Mouse (Mus musculus) stomach, embryonic 14.5 days (tissue): ENCODE measurements at regions not wholly inside any gene's neighbourhood (a gene's known extent, or its start where the extent isn't known, plus 50 kb on each side); places are given as distances from the start of the nearest gene placed in this dataset.

Experiments
- ATAC-seq: fragments of 200-750 bp; cut with Nextera tagmentation; 2 replicates; pipeline ENCODE4 v1.8.0; 2017; ENCODE audit warnings: low read depth, moderate TSS enrichment; ENCODE audit not compliant: insufficient number of reproducible peaks, insufficient read depth, low FRiP score
- H3K27ac ChIP-seq: fragments of 300-500 bp; sonication (generic); 2 replicates; pipeline ENCODE4 v1.5.1; 2014; ENCODE audit warnings: mild to moderate bottlenecking, low read length, moderate library complexity, mixed read lengths
- H3K27me3 ChIP-seq: fragments of 300-500 bp; sonication (generic); 2 replicates; pipeline ENCODE4 v1.6.1; 2014; ENCODE audit warnings: low read length, control low read depth, mixed read lengths; ENCODE audit not compliant: control insufficient read depth, insufficient read depth
- H3K36me3 ChIP-seq: fragments of 300-500 bp; sonication (generic); 2 replicates; pipeline ENCODE4 v1.6.1; 2014; ENCODE audit warnings: mild to moderate bottlenecking, control low read depth, low read length, moderate library complexity, mixed read lengths; ENCODE audit not compliant: control insufficient read depth, insufficient read depth
- H3K4me1 ChIP-seq: fragments of 300-500 bp; sonication (generic); 2 replicates; pipeline ENCODE4 v1.6.1; 2014; ENCODE audit warnings: low read length, control low read depth, mixed read lengths; ENCODE audit not compliant: control insufficient read depth, insufficient read depth
- H3K4me2 ChIP-seq: fragments of 300-500 bp; sonication (generic); replicated peaks from 2 replicates; pipeline ENCODE4 v1.6.1; 2014; ENCODE audit warnings: low read depth, low read length, control low read depth
- H3K4me3 ChIP-seq: fragments of 300-500 bp; sonication (generic); 2 replicates; pipeline ENCODE4 v1.5.1; 2014; ENCODE audit warnings: low read depth, low read length, control low read depth
- H3K9ac ChIP-seq: fragments of 300-500 bp; sonication (generic); replicated peaks from 2 replicates; pipeline ENCODE4 v1.6.1; 2014; ENCODE audit warnings: low read depth, mild to moderate bottlenecking, control low read depth, low read length, moderate library complexity, mixed read lengths
- H3K9me3 ChIP-seq: fragments of 300-500 bp; sonication (generic); 2 replicates; pipeline ENCODE4 v1.6.1; 2016; ENCODE audit warnings: low read depth, low read length, control low read depth; ENCODE audit not compliant: control insufficient read depth
- WGBS: fragments of 180-500 bp; shearing (Covaris S2); extraction: QIAGEN DNeasy Blood & Tissue Kit; methylation state at CpG from one replicate; pipeline ENCODE4 v1.1.7; 2014; 5-methylcytosine and 5-hydroxymethylcytosine counted together

DNA sequence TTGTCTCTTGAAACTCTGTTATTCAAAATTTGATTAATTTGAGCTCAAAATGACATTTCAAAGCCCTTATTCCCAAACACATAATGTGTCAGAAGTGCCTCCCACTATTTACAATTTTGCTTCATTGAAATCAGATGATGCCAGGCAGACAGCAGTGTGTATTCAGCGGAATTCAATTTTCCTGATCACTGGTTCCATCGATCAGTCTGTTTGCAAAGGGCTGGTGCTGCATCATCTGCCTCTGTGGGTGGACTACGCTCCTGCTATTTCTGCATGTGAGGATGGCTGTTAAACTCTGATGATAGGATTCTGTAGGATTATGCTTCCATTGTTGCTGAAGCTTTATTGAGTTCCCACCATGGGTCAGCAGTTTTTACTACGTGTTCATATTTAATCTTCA is 149.0 kb upstream of the Masp1 start:
- no peak overlapping the region for H3K27ac ChIP-seq
- no peaks in the 10 kb centered on the region for H3K36me3 ChIP-seq
- H3K9me3 ChIP-seq = no peaks in the 10 kb centered on the region
- no peak for ATAC-seq
- H3K4me2 ChIP-seq = no peak overlapping the region
- H3K9ac ChIP-seq = no peak overlapping the region
- H3K4me1 ChIP-seq = no peaks in the 10 kb centered on the region
- no peak overlapping the region for H3K4me3 ChIP-seq
- H3K27me3 ChIP-seq = no peaks in the 10 kb centered on the region
- 83% methylated on average over 4 of the region's 4 CpGs for WGBS
